Mouse (Mus musculus) heart, embryonic 16.5 days (tissue): Measurements from ENCODE around the gene Scarb1. TPM values are rescaled to one million over a fixed set of nuclear protein-coding genes. Genes with fewer than 3 reads are reported as not detected.

ENCODE experiments used
- ATAC-seq: fragments of 200-750 bp; cut with Nextera tagmentation; replicated peaks from 2 replicates; pipeline ENCODE4 v1.8.0; 2017; ENCODE audit warnings: moderate number of reproducible peaks; ENCODE audit not compliant: insufficient read depth, low FRiP score; ENCODE audit errors: extremely low read depth
- H3K27ac ChIP-seq: fragments of 300-500 bp; sonication (generic); 2 replicates; pipeline ENCODE4 v1.5.1; 2014; ENCODE audit warnings: mild to moderate bottlenecking, low read length, control low read depth, moderate library complexity
- H3K27me3 ChIP-seq: fragments of 300-500 bp; sonication (generic); 2 replicates; pipeline ENCODE4 v1.6.1; 2014; ENCODE audit warnings: low read length, mixed read lengths; ENCODE audit not compliant: control insufficient read depth, insufficient read depth
- H3K36me3 ChIP-seq: fragments of 300-500 bp; sonication (generic); 2 replicates; pipeline ENCODE4 v1.6.1; 2014; ENCODE audit not compliant: control insufficient read depth, insufficient read depth
- H3K4me1 ChIP-seq: fragments of 300-500 bp; sonication (generic); 2 replicates; pipeline ENCODE4 v1.6.1; 2014; ENCODE audit warnings: low read length, mixed read lengths; ENCODE audit not compliant: control insufficient read depth, insufficient read depth
- H3K4me2 ChIP-seq: fragments of 300-500 bp; sonication (generic); 2 replicates; pipeline ENCODE4 v1.6.1; 2014; ENCODE audit warnings: low read depth, mild to moderate bottlenecking, control low read depth, low read length
- H3K4me3 ChIP-seq: fragments of 300-500 bp; sonication (generic); 2 replicates; pipeline ENCODE4 v1.5.1; 2014; ENCODE audit warnings: mild to moderate bottlenecking, control low read depth, low read length
- H3K9ac ChIP-seq: fragments of 300-500 bp; sonication (generic); 2 replicates; pipeline ENCODE4 v1.6.1; 2014; ENCODE audit warnings: low read length, control low read depth
- H3K9me3 ChIP-seq: fragments of 300-500 bp; sonication (generic); replicated peaks from 2 replicates; pipeline ENCODE4 v1.6.1; 2016; ENCODE audit warnings: low read length; ENCODE audit not compliant: control insufficient read depth
- WGBS: fragments of 180-500 bp; shearing (Covaris S2); extraction: QIAGEN DNeasy Blood & Tissue Kit; methylation state at CpG from one replicate; pipeline ENCODE4 v1.1.7; 2014; 5-methylcytosine and 5-hydroxymethylcytosine counted together
- polyA plus RNA-seq: library from polyadenylated mRNA; unstranded; fragments of >200 nt; fragmentation: Nextera tagmentation; extraction: Ambion mirVana; gene quantifications from 2 replicates; pipeline ENCODE4 v1.2.1, GENCODE M21; 2015

The Scarb1 gene
- polyA plus RNA-seq, 1 experiment from 2014 or later = 75.5 TPM

GRCm38 (mm10) chr5:125274773-125275172, 66.1 kb downstream of the Scarb1 start:
- WGBS = 82% methylated on average over 3 of the region's 3 CpGs
- peak overlapping the region; percentile 15; the same call in 1 of the 2 replicates for H3K27ac ChIP-seq

GRCm38 (mm10) chr5:125274182-125274581, 66.7 kb downstream of the Scarb1 start:
- ATAC-seq = no peak
- H3K9me3 ChIP-seq = no peaks in the 10 kb centered on the region
- H3K9ac ChIP-seq = no peak overlapping the region
- H3K27me3 ChIP-seq = no peaks in the 10 kb centered on the region
- peak overlapping the region; percentile 88 for H3K27ac ChIP-seq
- 66% methylated on average over 2 of the region's 2 CpGs for WGBS
- H3K36me3 ChIP-seq = peaks cover 3% of the 10 kb centered on the region; the same call in 1 of the 2 replicates
- H3K4me1 ChIP-seq = peaks cover 19% of the 10 kb centered on the region
- H3K4me3 ChIP-seq = no peak overlapping the region
- peak overlapping the region; percentile 47; the same call in 1 of the 2 replicates for H3K4me2 ChIP-seq

More at GRCm38 (mm10) chr5:125274773-125275172, 66.1 kb downstream of the Scarb1 start:
- Histone ChIP-seq H3K9ac (no peak overlapping the region), H3K9me3 (no peaks in the 10 kb centered on the region), H3K4me2 (no peak overlapping the region), H3K4me3 (no peak overlapping the region), H3K4me1 (peaks cover 19% of the 10 kb centered on the region), H3K36me3 (peaks cover 3% of the 10 kb centered on the region; the same call in 1 of the 2 replicates), H3K27me3 (no peaks in the 10 kb centered on the region)
- no peak for ATAC-seq

GRCm38 (mm10) chr5:125273666-125274109, 67.2 kb downstream of the Scarb1 start:
- H3K9ac ChIP-seq = no peak overlapping the region
- H3K36me3 ChIP-seq = peaks cover 3% of the 10 kb centered on the region; the same call in 1 of the 2 replicates
- peak; percentile 86 for ATAC-seq
- H3K9me3 ChIP-seq = no peaks in the 10 kb centered on the region
- peak overlapping the region; percentile 47 for H3K4me2 ChIP-seq
- no peak overlapping the region for H3K4me3 ChIP-seq
- WGBS = 4% methylated on average over 8 of the region's 8 CpGs
- no peaks in the 10 kb centered on the region for H3K27me3 ChIP-seq
- peak overlapping the region; percentile 88 for H3K27ac ChIP-seq
- H3K4me1 ChIP-seq = peaks cover 21% of the 10 kb centered on the region

- 74% methylated on average over 10 of the region's 10 CpGs for WGBS
- Histone ChIP-seq H3K36me3 (peaks cover 3% of the 10 kb centered on the region; the same call in 1 of the 2 replicates), H3K4me1 (peaks cover 32% of the 10 kb centered on the region)
Measured at GRCm38 (mm10) chr5:125272231-125272988, 68.5 kb downstream of the Scarb1 start.

GRCm38 (mm10) chr5:125271531-125272203, 69.2 kb downstream of the Scarb1 start:
- no peak overlapping the region for H3K27ac ChIP-seq
- H3K36me3 ChIP-seq = peaks cover 2% of the 10 kb centered on the region; the same call in 1 of the 2 replicates
- H3K4me3 ChIP-seq = no peak overlapping the region
- peaks cover 38% of the 10 kb centered on the region for H3K4me1 ChIP-seq
- no peak for ATAC-seq
- H3K9ac ChIP-seq = no peak overlapping the region
- H3K4me2 ChIP-seq = 0 out of 2 replicates have a peak overlapping the region, but pooled peaks have one; percentile 6
- WGBS = 11% methylated on average over 15 of the region's 15 CpGs
- H3K9me3 ChIP-seq = no peaks in the 10 kb centered on the region
- H3K27me3 ChIP-seq = no peaks in the 10 kb centered on the region

More at GRCm38 (mm10) chr5:125272231-125272988, 68.5 kb downstream of the Scarb1 start:
- Histone ChIP-seq H3K27me3 (no peaks in the 10 kb centered on the region), H3K4me2 (no peak overlapping the region), H3K9me3 (no peaks in the 10 kb centered on the region), H3K4me3 (no peak overlapping the region), H3K27ac (no peak overlapping the region), H3K9ac (no peak overlapping the region)
- no peak for ATAC-seq

GRCm38 (mm10) chr5:125270587-125271130, 70.2 kb downstream of the Scarb1 start:
- no peak for ATAC-seq
- H3K9ac ChIP-seq = no peak overlapping the region
- no peaks in the 10 kb centered on the region for H3K27me3 ChIP-seq
- no peak overlapping the region for H3K4me2 ChIP-seq
- no peak overlapping the region for H3K27ac ChIP-seq
- no peaks in the 10 kb centered on the region for H3K36me3 ChIP-seq
- WGBS = 15% methylated on average over 12 of the region's 12 CpGs
- H3K9me3 ChIP-seq = no peaks in the 10 kb centered on the region
- no peak overlapping the region for H3K4me3 ChIP-seq
- H3K4me1 ChIP-seq = peaks cover 47% of the 10 kb centered on the region

- WGBS = 87% methylated on average over 7 of the region's 7 CpGs
Measured at GRCm38 (mm10) chr5:125269836-125270235, 71.1 kb downstream of the Scarb1 start.

GRCm38 (mm10) chr5:125269399-125269798, 71.5 kb downstream of the Scarb1 start:
- peaks cover 53% of the 10 kb centered on the region for H3K4me1 ChIP-seq
- H3K36me3 ChIP-seq = no peaks in the 10 kb centered on the region
- ATAC-seq = no peak
- WGBS = 86% methylated on average over 8 of the region's 8 CpGs
- no peak overlapping the region for H3K4me3 ChIP-seq
- no peak overlapping the region for H3K4me2 ChIP-seq
- no peak overlapping the region for H3K27ac ChIP-seq
- H3K27me3 ChIP-seq = no peaks in the 10 kb centered on the region
- H3K9me3 ChIP-seq = no peaks in the 10 kb centered on the region
- no peak overlapping the region for H3K9ac ChIP-seq

More at GRCm38 (mm10) chr5:125269836-125270235, 71.1 kb downstream of the Scarb1 start:
- Histone ChIP-seq H3K4me3 (no peak overlapping the region), H3K9ac (no peak overlapping the region), H3K4me2 (no peak overlapping the region), H3K4me1 (peaks cover 49% of the 10 kb centered on the region), H3K36me3 (no peaks in the 10 kb centered on the region), H3K27ac (no peak overlapping the region), H3K9me3 (no peaks in the 10 kb centered on the region), H3K27me3 (no peaks in the 10 kb centered on the region)
- ATAC-seq = no peak
